Mouse (Mus musculus) thymus, postnatal 36 days (tissue): ENCODE measurements around the gene H2-Ke6.

Experiments
- DNase-seq, 2 experiments: peaks; one replicate each; pipeline ENCODE4 v3.0.0; 2022; ENCODE audit warnings: mixed read lengths in 2 of 2

The H2-Ke6 gene

GRCm38 (mm10) chr17:33995651-33996050, 32.2 kb downstream of the H2-Ke6 start:
- no peak for DNase-seq

DNA sequence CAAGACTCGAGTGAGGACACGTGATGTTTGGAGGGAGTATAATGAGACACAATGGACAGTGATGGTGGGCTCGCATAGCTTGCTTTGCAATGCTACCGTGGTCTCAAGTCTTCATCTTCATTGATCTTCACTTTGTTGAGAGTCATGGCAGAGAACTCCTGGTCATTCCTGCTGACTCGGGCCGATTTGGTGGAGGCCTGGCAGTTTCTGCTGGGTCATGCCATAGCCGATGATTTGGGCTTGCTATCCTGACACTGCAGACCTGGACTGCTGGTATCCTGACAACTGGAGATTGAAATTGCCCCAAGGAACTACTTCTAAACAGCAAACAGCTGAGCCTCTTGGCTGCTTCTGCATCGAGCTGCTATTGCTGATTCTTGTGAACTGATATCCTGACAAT, 32.9 kb downstream of the H2-Ke6 start:
- no peak for DNase-seq

DNA sequence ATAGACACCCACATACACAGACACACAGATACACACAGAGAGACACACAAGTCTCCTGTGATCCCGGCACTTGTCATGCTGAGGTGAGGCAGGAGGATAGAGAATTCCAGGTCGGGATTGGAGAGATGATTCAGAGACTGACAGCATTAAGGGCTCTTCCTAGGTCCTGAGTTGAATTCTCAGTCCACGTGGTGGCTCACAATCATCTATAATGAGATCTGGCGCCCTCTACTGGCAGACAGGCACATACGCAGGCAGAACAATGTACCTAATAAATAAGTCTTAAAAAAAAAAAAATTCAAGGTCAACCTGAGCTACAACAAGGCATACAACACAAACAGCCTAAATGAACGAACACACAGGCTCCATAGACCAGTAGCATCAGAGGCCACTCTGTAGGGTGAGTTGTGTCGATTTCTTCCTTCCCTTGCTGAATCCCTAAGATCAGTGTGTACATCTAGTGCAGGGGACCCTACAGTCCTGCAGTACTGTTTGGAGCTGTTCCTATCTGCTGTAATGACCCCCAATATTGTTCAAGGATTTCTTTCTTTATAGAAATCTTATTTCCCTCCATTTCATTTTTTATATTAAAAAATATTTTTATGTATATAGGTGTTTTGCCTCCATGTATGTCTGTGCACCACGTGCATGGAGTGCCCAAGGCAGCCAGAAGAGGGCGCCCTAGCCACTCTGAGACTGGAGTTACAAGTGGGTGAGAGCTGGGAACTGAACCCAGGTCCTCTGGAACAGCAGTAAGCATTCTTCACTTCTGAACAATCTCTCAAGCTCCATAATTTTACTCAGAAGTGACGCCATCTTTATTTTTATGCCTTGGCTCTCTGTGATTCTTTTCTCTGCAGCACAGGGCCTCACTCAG, 35.8 kb downstream of the H2-Ke6 start:
- peak in 1 of 2 experiments; percentile 27 for DNase-seq

GRCm38 (mm10) chr17:33982136-33982535, 45.7 kb downstream of the H2-Ke6 start:
- peak; percentile 77 to 79 for DNase-seq

- DNase-seq: peak; percentile 87 to 89
Measured at GRCm38 (mm10) chr17:33981192-33981909, 46.5 kb downstream of the H2-Ke6 start.

DNA sequence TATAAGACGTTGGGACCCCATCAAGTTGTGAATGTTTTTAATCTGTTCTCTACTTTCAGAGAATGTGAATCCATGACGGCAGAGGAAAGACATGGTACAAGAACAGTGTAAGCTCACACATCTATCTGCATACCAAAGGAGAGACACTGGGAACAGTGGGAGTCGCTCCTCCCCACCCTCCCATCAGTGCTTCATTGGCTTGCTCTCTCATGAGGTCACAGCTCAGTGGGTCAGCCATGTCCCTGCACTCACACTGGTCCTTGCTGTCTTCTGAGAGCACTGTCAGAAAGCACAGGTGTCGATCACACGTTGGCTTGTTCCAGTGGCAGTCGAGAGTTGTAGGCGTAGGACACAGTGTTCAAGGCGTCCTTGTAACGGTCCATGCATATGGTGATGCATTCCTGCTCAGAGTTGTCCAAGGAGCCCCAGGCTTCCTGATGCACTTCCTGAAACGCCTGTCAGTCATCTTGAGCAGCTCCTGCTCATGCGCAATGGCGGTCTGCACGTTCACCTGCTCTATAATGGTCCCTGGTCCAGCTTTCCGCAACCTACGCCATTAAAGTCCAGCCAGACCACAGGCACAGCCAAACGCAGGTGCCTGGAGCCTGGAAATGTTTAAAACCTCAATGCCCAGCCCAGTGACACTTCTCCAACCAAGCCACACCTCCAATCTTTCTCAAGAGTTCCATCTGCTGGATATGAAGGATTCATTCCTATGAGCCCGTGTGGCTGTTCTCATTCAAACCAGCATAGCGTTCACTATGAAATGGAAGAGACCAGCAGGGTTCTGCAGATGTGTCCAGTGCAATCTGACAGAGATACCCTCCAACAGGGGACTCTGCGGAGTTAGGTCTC, 47.5 kb downstream of the H2-Ke6 start:
- no peak for DNase-seq

GRCm38 (mm10) chr17:33979512-33980050, 48.3 kb downstream of the H2-Ke6 start:
- DNase-seq: no peak

GRCm38 (mm10) chr17:33978631-33979031, 49.2 kb downstream of the H2-Ke6 start:
- peak; percentile 54 to 62 for DNase-seq

DNA sequence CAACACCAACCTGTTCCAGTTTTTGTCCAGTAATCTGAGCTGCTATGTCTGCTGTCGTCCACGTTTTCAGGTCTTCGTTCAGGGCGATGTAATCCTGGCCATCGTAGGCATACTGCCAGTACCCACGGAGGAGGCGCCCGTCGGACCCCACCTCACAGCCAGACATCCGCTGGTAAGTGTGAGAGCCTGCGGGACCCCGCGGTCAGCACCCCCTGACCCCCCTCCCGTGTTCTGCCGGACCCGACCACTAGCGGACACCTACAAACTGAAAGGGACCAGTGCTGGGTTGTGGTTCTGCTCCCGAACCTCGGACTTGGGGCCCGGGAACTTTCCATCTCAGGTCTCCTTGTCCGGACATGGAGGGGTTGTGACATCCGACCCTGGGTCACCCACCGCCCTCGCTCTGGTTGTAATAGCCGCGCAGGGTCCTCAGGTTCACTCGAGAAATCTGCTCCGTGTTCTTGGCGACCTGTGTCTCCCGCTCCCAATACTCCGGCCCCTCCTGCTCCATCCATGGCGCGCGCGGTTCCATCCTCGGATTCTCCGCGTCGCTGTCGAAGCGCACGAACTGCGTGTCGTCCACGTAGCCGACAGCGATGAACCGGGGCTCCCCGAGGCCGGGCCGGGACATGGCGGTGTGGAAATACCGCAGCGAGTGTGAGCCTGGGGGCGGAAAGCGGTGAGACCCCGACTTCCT, 49.9 kb downstream of the H2-Ke6 start:
- DNase-seq: no peak
